Mouse (Mus musculus): Measurements from ENCODE around the gene Wnt1. TPM values are rescaled to one million over a fixed set of nuclear protein-coding genes. Genes with fewer than 3 reads are reported as not detected.

The Wnt1 gene
- polyA plus RNA-seq, 1 experiment from 2014 or later = 0.06 TPM

DNA sequence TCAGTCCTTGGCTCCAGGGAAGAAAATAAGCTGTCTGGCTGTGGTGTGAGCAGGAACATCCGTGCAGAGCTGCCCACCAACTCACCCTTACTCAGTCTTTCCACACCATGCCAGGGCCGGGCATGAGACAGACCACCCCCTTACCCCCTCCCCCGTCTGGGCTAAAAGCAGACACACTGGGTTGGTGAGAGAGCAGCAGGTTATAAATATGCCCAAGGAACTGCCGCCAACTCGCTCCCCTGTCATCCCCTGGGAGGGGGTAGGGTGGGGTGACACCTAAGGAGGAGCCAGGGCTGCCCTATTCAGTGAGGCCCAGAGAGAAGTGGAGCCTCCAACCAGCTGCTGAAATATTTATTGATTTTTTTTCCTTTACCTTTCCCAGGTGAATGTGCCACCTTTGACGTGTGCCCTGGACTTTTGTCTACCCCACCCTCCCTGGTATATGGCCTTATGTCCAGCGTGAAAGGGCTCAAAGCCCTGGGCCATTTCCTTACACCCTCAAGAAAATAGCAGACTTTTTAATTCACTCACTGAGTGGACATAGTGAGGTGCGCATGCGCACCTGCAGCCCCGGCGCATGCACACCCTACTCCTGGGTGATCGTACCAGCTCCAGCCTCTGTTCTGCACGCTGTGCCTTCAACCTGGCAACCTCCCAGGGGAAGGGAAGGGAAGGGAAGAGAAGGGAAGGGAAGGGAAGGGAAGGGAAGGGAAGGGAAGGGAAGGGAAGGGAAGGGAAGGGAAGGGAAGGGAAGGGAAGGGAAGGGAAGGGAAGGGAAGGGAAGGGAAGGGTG lies 7.3 kb downstream of the Wnt1 start:
- 5% methylated on average over 13 of the region's 13 CpGs for WGBS
- peaks cover 26% of the 10 kb centered on the region for H3K4me1 ChIP-seq
- ATAC-seq (ENCODE audit: insufficient number of reproducible peaks, low FRiP score, low TSS enrichment, low read depth) = no peak
- H3K27me3 ChIP-seq = peaks cover 99% of the 10 kb centered on the region
- H3K9ac ChIP-seq = no peak overlapping the region
- no peak overlapping the region for H3K27ac ChIP-seq
- no peaks in the 10 kb centered on the region for H3K9me3 ChIP-seq
- no peak overlapping the region for H3K4me3 ChIP-seq
- H3K36me3 ChIP-seq = no peaks in the 10 kb centered on the region
- no peak overlapping the region for H3K4me2 ChIP-seq

DNA sequence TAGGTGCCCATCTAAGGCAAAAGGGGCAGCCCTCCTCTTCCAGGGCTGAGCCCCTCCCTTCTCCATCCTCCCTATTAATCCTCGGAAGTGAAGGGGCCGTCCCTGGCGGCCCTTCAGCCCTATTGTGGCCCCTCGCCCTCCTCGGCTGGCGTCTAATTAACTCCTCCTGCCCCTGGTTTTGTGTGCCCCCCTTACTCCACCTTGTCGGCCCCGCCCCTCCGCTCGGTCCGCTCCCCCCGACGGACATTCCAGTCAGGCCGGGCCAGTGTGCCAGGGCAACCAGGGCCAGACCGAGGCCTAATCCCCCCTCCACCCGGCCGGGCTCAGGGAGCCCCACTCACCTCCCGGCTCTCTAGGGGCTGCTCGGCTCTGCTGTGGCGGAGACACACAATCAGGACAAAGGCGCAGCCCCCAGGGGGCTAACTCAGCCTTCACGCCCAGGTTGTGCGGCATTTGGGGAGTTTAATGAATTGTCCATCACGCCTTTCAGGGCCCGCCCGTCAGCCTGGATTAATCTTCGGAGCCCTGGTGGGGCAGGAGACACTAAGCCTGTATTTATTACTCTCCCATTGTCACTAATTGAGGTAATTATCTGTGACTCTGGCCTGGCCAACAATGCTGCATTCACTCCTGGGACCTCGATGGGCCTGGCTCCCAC lies 8.3 kb downstream of the Wnt1 start:
- 3% methylated on average over 28 of the region's 28 CpGs for whole genome bisulfite sequencing
- no peak for ATAC-seq (ENCODE audit: insufficient number of reproducible peaks, low FRiP score, low TSS enrichment, low read depth)

DNA sequence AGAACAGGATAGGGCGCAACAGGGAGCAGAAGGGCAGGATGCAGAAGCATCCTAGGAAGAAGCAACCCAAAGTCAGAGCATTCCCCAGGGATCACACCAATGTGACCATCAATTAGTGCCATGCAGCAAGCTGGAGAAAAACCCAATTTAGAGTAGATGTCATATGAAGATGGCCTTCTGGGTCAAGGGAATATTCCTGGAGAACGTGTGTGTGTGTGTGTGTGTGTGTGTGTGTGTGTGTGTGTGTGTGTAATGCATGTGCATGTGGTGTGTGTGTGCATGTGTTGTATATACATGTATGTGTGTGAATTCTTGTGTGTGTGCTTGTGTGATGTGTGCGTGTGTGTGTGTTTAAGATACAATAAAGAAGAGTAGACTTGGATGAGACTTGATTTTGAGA lies 9.2 kb downstream of the Wnt1 start:
- Histone ChIP-seq H3K9me3 (no peaks in the 10 kb centered on the region), H3K36me3 (no peaks in the 10 kb centered on the region), H3K27ac (no peak overlapping the region), H3K27me3 (peaks cover 99% of the 10 kb centered on the region), H3K4me2 (no peak overlapping the region), H3K4me3 (no peak overlapping the region), H3K4me1 (peaks cover 12% of the 10 kb centered on the region), H3K9ac (no peak overlapping the region)
- WGBS = 49% methylated on average over 3 of the region's 3 CpGs
- no peak for ATAC-seq (ENCODE audit: insufficient number of reproducible peaks, low FRiP score, low TSS enrichment, low read depth)

More for the DNA sequence above, 8.3 kb downstream of the Wnt1 start:
- H3K36me3 ChIP-seq = no peaks in the 10 kb centered on the region
- peaks cover 99% of the 10 kb centered on the region for H3K27me3 ChIP-seq
- H3K9ac ChIP-seq = no peak overlapping the region
- 0 out of 2 replicates have a peak overlapping the region, but pooled peaks have one; percentile 1 for H3K4me2 ChIP-seq
- no peak overlapping the region for H3K27ac ChIP-seq
- H3K4me1 ChIP-seq = peaks cover 17% of the 10 kb centered on the region
- H3K9me3 ChIP-seq = no peaks in the 10 kb centered on the region
- 0 out of 2 replicates have a peak overlapping the region, but pooled peaks have one; percentile 4 for H3K4me3 ChIP-seq

DNA sequence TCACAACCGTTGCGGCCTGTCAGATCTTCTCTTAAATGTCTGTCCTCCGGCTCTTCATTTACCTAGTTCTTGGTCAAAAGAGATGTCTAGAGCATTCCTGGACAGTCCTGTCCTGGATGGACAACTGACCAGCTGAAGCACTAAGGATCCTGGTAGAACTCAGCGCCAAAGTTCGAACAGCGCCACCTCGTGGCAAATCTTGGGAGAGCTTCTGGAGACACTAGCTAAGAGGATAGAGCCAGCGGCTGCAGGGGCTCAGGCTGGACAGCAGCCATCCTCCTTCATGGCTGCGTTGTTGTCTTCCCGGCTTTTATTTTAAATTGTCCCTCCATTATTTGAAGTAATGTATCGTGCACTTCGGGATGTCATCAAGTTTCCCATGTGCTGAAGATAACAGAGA lies 9.7 kb downstream of the Wnt1 start:
- WGBS = 13% methylated on average over 12 of the region's 12 CpGs
- H3K4me3 ChIP-seq = no peak overlapping the region
- H3K9me3 ChIP-seq = no peaks in the 10 kb centered on the region
- H3K9ac ChIP-seq = no peak overlapping the region
- H3K4me1 ChIP-seq = peaks cover 14% of the 10 kb centered on the region
- no peak overlapping the region for H3K4me2 ChIP-seq
- H3K27ac ChIP-seq = no peak overlapping the region
- H3K36me3 ChIP-seq = no peaks in the 10 kb centered on the region
- no peak for ATAC-seq (ENCODE audit: insufficient number of reproducible peaks, low FRiP score, low TSS enrichment, low read depth)
- peaks cover 99% of the 10 kb centered on the region for H3K27me3 ChIP-seq

DNA sequence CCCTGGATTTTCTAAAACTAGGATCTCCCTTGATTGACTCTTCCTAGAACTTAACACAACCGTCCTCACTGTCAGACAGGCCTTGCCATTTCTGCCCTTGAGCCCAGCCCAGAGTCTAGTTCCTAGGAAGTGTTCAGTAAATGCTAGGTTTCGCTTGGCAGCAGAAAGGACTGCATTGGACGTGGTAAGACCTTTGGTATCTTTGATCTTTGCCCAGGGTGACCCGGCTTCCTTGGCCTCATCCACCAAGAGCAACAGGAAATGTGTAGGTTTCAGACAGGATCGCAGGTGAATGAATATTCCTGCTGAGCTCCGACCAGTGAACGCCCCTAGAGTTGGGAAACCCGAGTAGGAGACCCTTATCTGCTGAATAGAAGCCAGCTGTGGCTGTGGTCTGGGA lies 13.3 kb downstream of the Wnt1 start:
- WGBS = 6% methylated on average over 8 of the region's 8 CpGs
- no peaks in the 10 kb centered on the region for H3K9me3 ChIP-seq
- peaks cover 100% of the 10 kb centered on the region for H3K27me3 ChIP-seq
- H3K4me1 ChIP-seq = peaks cover 36% of the 10 kb centered on the region
- H3K36me3 ChIP-seq = no peaks in the 10 kb centered on the region
- H3K27ac ChIP-seq = no peak overlapping the region
- H3K4me2 ChIP-seq = no peak overlapping the region
- no peak overlapping the region for H3K9ac ChIP-seq
- no peak overlapping the region for H3K4me3 ChIP-seq
- no peak for ATAC-seq (ENCODE audit: insufficient number of reproducible peaks, low FRiP score, low TSS enrichment, low read depth)

DNA sequence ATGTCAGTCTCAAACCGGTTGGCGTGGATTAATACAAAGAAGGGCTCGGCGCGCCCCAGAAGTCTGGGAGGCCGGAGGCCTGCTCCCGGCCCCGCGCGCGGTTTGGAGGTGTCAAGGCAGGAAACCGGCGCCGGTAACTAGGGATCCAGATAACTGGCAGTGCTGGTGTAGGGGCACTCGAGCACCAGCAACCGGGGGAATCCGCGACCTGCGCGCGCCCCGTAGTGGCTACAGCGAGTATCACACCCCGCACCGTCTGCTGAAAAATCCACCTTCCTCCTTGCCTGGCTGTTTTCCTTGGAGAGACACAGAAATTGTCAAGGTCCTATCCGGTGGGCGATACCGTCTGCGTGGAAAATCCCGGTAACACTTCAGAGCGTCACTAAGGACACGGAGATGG lies 14.4 kb downstream of the Wnt1 start:
- H3K36me3 ChIP-seq = no peaks in the 10 kb centered on the region
- H3K4me3 ChIP-seq = peak overlapping the region; percentile 22
- H3K4me2 ChIP-seq = peak overlapping the region; percentile 37
- no peak overlapping the region for H3K27ac ChIP-seq
- no peaks in the 10 kb centered on the region for H3K9me3 ChIP-seq
- WGBS = under 1% methylated on average over 32 of the region's 32 CpGs
- H3K27me3 ChIP-seq = peaks cover 100% of the 10 kb centered on the region
- H3K9ac ChIP-seq = no peak overlapping the region
- peaks cover 42% of the 10 kb centered on the region for H3K4me1 ChIP-seq
- no peak for ATAC-seq (ENCODE audit: insufficient number of reproducible peaks, low FRiP score, low TSS enrichment, low read depth)

DNA sequence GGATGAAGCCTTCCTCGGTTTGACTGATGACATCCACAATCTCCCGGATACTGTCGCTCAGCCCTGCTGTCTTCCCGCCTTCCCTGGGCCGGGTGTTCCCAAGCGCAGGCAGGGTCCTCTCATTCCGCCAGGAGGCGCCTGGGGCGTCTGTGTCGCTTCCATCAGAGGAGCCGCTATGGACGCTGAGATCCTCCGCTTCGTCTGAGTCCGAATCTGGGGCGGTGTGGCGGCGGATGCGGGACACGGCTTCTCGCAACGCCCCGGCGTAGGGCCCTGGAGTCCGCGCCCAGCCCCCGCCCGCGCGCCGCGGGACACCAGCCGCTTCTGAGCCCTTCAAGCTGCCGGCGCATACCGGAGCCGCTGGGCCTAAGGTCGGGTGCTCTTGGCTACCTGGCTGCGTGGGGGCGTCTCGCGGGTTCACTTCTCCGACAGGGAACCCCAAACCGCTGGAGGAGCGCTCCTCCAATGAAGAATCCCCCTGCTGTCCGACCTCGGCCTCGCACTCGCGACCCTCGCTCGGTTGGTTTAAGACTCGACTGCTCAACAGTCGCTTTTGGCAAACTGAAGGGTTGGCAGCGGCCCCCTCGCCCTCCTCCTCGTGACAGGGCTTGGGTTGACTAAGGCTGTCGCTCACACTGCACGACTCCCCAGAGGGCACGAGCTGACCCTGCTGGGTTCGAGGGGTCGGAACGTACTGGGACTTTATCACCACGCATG lies 15.8 kb downstream of the Wnt1 start:
- Histone ChIP-seq H3K36me3 (no peaks in the 10 kb centered on the region), H3K27ac (no peak overlapping the region), H3K4me2 (peak overlapping the region; percentile 89), H3K4me3 (peak overlapping the region; percentile 45), H3K9me3 (no peaks in the 10 kb centered on the region), H3K9ac (peak overlapping the region; percentile 31), H3K27me3 (peaks cover 100% of the 10 kb centered on the region), H3K4me1 (peaks cover 42% of the 10 kb centered on the region)
- under 1% methylated on average over 64 of the region's 64 CpGs for WGBS
- ATAC-seq (ENCODE audit: insufficient number of reproducible peaks, low FRiP score, low TSS enrichment, low read depth) = no peak

DNA sequence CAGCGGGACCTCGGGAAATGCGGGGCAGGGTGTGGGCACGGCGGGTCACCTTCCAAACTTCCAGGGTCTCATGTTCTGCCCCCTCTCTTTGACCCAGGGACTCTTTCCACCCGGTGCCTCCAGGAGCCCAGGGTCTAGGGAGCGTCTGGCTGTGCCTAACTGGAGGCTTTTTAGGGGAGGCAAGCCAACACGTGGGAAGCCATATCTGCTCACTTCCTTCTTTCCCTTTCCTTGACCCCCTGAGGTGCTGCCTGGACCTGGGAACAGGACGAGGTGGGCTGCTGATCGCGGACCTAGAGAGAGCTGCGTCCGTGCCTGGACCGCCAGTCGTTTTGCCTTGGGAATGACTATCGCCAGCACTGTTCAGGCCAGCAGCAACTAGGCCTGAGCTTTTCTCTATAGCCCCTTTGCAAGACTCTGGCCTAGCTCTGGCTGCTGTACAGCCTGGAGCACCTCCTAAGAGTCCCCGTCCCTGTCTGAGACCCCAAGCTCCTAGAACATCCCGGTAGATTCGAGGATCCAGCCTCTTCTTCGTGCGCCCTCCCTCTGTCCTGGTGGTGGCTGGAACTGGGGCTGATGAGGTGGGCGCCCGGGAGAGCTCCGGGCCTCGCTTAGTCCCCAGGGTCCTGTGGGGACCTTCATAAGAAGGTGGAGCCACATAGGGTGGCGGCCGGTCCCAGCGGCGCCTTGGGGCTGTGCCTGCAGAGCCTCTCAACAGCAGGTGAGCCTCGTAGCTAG lies 16.6 kb downstream of the Wnt1 start:
- Histone ChIP-seq H3K27me3 (peaks cover 100% of the 10 kb centered on the region), H3K36me3 (peaks cover 7% of the 10 kb centered on the region; the same call in 1 of the 2 replicates), H3K4me2 (peak overlapping the region; percentile 89), H3K9ac (no peak overlapping the region), H3K4me1 (peaks cover 42% of the 10 kb centered on the region), H3K27ac (no peak overlapping the region), H3K9me3 (no peaks in the 10 kb centered on the region), H3K4me3 (peak overlapping the region; percentile 45)
- no peak for ATAC-seq (ENCODE audit: insufficient number of reproducible peaks, low FRiP score, low TSS enrichment, low read depth)
- 15% methylated on average over 30 of the region's 30 CpGs for WGBS

DNA sequence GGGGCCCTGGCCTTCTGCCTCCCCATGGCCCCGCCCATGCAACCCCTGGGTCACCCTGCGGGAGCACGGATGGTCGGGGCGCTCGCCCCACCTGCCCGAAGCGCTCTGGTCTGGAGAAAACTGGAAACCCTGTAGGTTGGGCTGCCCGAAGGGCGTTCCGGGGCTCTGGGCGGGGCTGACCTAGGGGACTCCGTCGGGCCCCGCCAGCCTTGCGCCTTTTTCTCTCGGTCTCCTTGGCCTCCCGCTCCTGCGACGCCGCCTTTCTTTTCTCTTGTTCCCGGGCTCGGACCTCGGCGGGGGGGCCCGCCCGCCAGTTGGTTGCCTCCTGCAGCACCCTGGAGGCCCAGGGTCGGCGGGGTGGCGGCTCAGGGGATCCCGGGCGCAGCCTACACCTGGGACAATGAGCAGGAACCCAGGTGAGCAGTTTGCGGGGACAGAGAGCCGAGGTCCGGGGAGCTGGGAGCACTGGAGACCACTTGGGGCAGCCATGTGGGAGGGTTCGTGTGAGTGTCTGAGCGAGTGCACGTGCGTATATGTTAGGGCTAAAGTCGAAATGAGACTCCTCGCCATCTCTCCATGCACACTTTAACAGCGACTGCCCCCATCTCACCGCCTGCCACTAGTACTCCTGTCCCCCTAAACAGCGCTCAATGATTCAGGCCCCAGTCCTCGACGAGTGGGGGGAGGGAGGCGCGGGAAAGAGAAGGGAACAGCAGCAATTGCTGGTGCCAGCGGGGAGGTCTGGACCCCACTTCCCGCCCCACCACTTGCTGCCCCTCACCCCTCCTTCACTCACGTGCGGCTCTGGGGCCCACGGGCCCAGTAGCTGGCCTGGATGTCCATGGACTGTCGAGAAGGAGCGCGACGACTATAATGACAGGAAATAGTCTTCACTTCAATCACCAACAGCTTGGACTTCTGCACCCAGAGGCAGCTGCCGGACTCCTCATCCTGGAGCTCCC lies 17.4 kb downstream of the Wnt1 start:
- Histone ChIP-seq H3K27ac (no peak overlapping the region), H3K4me2 (peak overlapping the region; percentile 73), H3K9ac (peak overlapping the region; percentile 20; the same call in 1 of the 2 replicates), H3K4me1 (peaks cover 42% of the 10 kb centered on the region), H3K4me3 (peak overlapping the region; percentile 45), H3K36me3 (peaks cover 15% of the 10 kb centered on the region; the same call in 1 of the 2 replicates), H3K27me3 (peaks cover 93% of the 10 kb centered on the region), H3K9me3 (no peaks in the 10 kb centered on the region)
- no peak for ATAC-seq (ENCODE audit: insufficient number of reproducible peaks, low FRiP score, low TSS enrichment, low read depth)
- WGBS = under 1% methylated on average over 57 of the region's 58 CpGs

DNA sequence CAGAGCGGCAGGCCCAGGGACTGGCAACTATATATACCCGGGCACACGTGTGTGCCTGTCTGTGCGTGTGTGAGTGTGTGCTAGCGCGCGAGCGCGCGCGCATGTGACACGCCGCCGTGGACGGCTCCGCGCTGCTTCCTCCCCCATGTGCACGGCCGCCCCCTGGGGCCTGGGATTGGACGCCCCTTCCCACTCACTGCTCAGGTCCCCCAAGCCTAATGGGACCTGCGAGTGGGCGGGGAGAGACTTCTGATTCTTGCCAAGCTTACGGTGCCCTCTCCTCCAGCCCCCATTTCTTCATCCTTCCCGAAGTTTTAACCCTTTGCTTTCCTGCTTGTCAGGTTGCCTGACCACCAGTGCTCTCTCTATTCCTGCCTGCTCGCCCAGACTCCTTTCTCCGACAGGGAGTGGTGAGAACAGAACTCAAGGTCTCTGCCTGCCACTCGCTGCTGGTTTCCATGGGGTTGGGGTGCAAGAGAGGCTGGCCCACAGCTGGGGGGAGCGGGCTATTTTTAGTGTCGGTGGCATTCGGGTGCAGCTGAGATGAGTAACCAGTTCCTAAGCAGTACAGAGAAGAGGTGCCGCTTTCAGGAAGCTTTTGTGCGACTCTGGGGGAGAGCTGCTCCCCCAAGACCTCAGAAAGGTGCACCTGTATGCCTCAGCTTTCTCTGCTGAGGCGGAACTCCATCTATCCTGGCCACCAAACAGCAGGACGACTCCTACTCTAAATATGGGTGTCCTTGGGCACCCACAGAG lies 18.4 kb downstream of the Wnt1 start:
- no peak overlapping the region for H3K27ac ChIP-seq
- peak overlapping the region; percentile 45 for H3K4me3 ChIP-seq
- peaks cover 42% of the 10 kb centered on the region for H3K4me1 ChIP-seq
- H3K4me2 ChIP-seq = peak overlapping the region; percentile 73
- H3K9me3 ChIP-seq = no peaks in the 10 kb centered on the region
- peaks cover 83% of the 10 kb centered on the region for H3K27me3 ChIP-seq
- peaks cover 24% of the 10 kb centered on the region for H3K36me3 ChIP-seq
- no peak overlapping the region for H3K9ac ChIP-seq
- 1% methylated on average over 30 of the region's 34 CpGs for WGBS
- ATAC-seq (ENCODE audit: insufficient number of reproducible peaks, low FRiP score, low TSS enrichment, low read depth) = no peak

Measured in limb, embryonic 15.5 days (tissue).